Mouse (Mus musculus): Measurements from ENCODE around the gene Mettl7a2. TPM values are rescaled to one million over a fixed set of nuclear protein-coding genes. Genes with fewer than 3 reads are reported as not detected.

Gene Mettl7a2
- polyA plus RNA-seq, 1 experiment from 2014 or later: not detected

GRCm38 (mm10) chr15:100387544-100388223 is 34.7 kb downstream of the Mettl7a2 start:
- Histone ChIP-seq H3K4me1 (replicated peaks) (0 out of 2 replicates have a peak, but pooled peaks cover 8% of the 10 kb centered on the region), H3K9me3 (no peaks in the 10 kb centered on the region), H3K36me3 (peaks cover 3% of the 10 kb centered on the region; the same call in 1 of the 2 replicates), H3K4me2 (no peak overlapping the region), H3K27ac (replicated peaks) (no peak overlapping the region), H3K27me3 (no peaks in the 10 kb centered on the region), H3K4me3 (no peak overlapping the region), H3K9ac (no peak overlapping the region)
- ATAC-seq (ENCODE audit: low read depth): no peak
- 94% methylated on average over 17 of the region's 17 CpGs for whole genome bisulfite sequencing

GRCm38 (mm10) chr15:100388224-100388835 is 35.3 kb downstream of the Mettl7a2 start:
- no peak overlapping the region for H3K9ac ChIP-seq
- H3K36me3 ChIP-seq: peaks cover 8% of the 10 kb centered on the region
- no peaks in the 10 kb centered on the region for H3K27me3 ChIP-seq
- WGBS: 93% methylated on average over 16 of the region's 16 CpGs
- H3K9me3 ChIP-seq: no peaks in the 10 kb centered on the region
- no peak for ATAC-seq (ENCODE audit: low read depth)
- H3K4me3 ChIP-seq: no peak overlapping the region
- H3K4me1 ChIP-seq (replicated peaks): 0 out of 2 replicates have a peak, but pooled peaks cover 8% of the 10 kb centered on the region
- no peak overlapping the region for H3K4me2 ChIP-seq
- H3K27ac ChIP-seq (replicated peaks): no peak overlapping the region

- 69% methylated on average over 9 of the region's 9 CpGs for WGBS
- H3K9me3 ChIP-seq: no peaks in the 10 kb centered on the region
- no peaks in the 10 kb centered on the region for H3K27me3 ChIP-seq
- no peak overlapping the region for H3K4me2 ChIP-seq
- H3K27ac ChIP-seq (replicated peaks): no peak overlapping the region
- no peak overlapping the region for H3K4me3 ChIP-seq
- ATAC-seq (ENCODE audit: low read depth): no peak
- no peak overlapping the region for H3K9ac ChIP-seq
- H3K36me3 ChIP-seq: peaks cover 14% of the 10 kb centered on the region
- H3K4me1 ChIP-seq (replicated peaks): 0 out of 2 replicates have a peak, but pooled peaks cover 8% of the 10 kb centered on the region
These were observed 35.9 kb downstream of the Mettl7a2 start for GRCm38 (mm10) chr15:100388886-100389285.

- Histone ChIP-seq H3K9ac (no peak overlapping the region), H3K4me3 (no peak overlapping the region), H3K9me3 (no peaks in the 10 kb centered on the region), H3K4me2 (no peak overlapping the region), H3K27ac (replicated peaks) (no peak overlapping the region), H3K4me1 (replicated peaks) (0 out of 2 replicates have a peak, but pooled peaks cover 8% of the 10 kb centered on the region), H3K27me3 (no peaks in the 10 kb centered on the region), H3K36me3 (peaks cover 36% of the 10 kb centered on the region)
- WGBS: 84% methylated on average over 7 of the region's 7 CpGs
- ATAC-seq (ENCODE audit: low read depth): no peak
These were observed 38.1 kb downstream of the Mettl7a2 start for GRCm38 (mm10) chr15:100391066-100391465.

- 91% methylated on average over 7 of the region's 7 CpGs for WGBS
- H3K9ac ChIP-seq: no peak overlapping the region
- H3K9me3 ChIP-seq: no peaks in the 10 kb centered on the region
- H3K36me3 ChIP-seq: peaks cover 41% of the 10 kb centered on the region
- no peaks in the 10 kb centered on the region for H3K27me3 ChIP-seq
- 0 out of 2 replicates have a peak, but pooled peaks cover 8% of the 10 kb centered on the region for H3K4me1 ChIP-seq (replicated peaks)
- H3K4me2 ChIP-seq: no peak overlapping the region
- no peak overlapping the region for H3K4me3 ChIP-seq
- H3K27ac ChIP-seq (replicated peaks): no peak overlapping the region
- no peak for ATAC-seq (ENCODE audit: low read depth)
These were observed 38.6 kb downstream of the Mettl7a2 start for GRCm38 (mm10) chr15:100391599-100391998.

GRCm38 (mm10) chr15:100393016-100393415 is 40.0 kb downstream of the Mettl7a2 start:
- 72% methylated on average over 11 of the region's 11 CpGs for WGBS
- no peak overlapping the region for H3K4me2 ChIP-seq
- no peak overlapping the region for H3K9ac ChIP-seq
- 0 out of 2 replicates have a peak, but pooled peaks cover 8% of the 10 kb centered on the region for H3K4me1 ChIP-seq (replicated peaks)
- H3K27ac ChIP-seq (replicated peaks): no peak overlapping the region
- no peak for ATAC-seq (ENCODE audit: low read depth)
- no peak overlapping the region for H3K4me3 ChIP-seq
- peaks cover 55% of the 10 kb centered on the region for H3K36me3 ChIP-seq
- no peaks in the 10 kb centered on the region for H3K27me3 ChIP-seq
- H3K9me3 ChIP-seq: no peaks in the 10 kb centered on the region

GRCm38 (mm10) chr15:100395561-100395960 is 42.6 kb downstream of the Mettl7a2 start:
- Histone ChIP-seq H3K27ac (replicated peaks) (no peak overlapping the region), H3K4me2 (no peak overlapping the region), H3K27me3 (no peaks in the 10 kb centered on the region), H3K4me1 (replicated peaks) (no peaks in the 10 kb centered on the region), H3K9me3 (no peaks in the 10 kb centered on the region), H3K4me3 (no peak overlapping the region), H3K9ac (no peak overlapping the region), H3K36me3 (peaks cover 80% of the 10 kb centered on the region)
- 97% methylated on average over 3 of the region's 3 CpGs for WGBS
- no peak for ATAC-seq (ENCODE audit: low read depth)

GRCm38 (mm10) chr15:100400592-100401250 is 47.7 kb downstream of the Mettl7a2 start:
- Histone ChIP-seq H3K9me3 (no peaks in the 10 kb centered on the region), H3K27ac (replicated peaks) (no peak overlapping the region), H3K36me3 (peaks cover 99% of the 10 kb centered on the region), H3K4me2 (no peak overlapping the region), H3K4me1 (replicated peaks) (no peaks in the 10 kb centered on the region), H3K4me3 (no peak overlapping the region), H3K27me3 (no peaks in the 10 kb centered on the region), H3K9ac (no peak overlapping the region)
- ATAC-seq (ENCODE audit: low read depth): no peak
- WGBS: 93% methylated on average over 16 of the region's 16 CpGs

- 95% methylated on average over 4 of the region's 4 CpGs for WGBS
- no peak for ATAC-seq (ENCODE audit: low read depth)
These were observed 48.8 kb downstream of the Mettl7a2 start for GRCm38 (mm10) chr15:100401811-100402210.

GRCm38 (mm10) chr15:100402347-100402746 is 49.3 kb downstream of the Mettl7a2 start:
- no peak for ATAC-seq (ENCODE audit: low read depth)
- no peaks in the 10 kb centered on the region for H3K4me1 ChIP-seq (replicated peaks)
- no peaks in the 10 kb centered on the region for H3K9me3 ChIP-seq
- no peak overlapping the region for H3K4me3 ChIP-seq
- no peak overlapping the region for H3K27ac ChIP-seq (replicated peaks)
- no peak overlapping the region for H3K4me2 ChIP-seq
- peaks cover 96% of the 10 kb centered on the region for H3K36me3 ChIP-seq
- 94% methylated on average over 14 of the region's 14 CpGs for WGBS
- H3K27me3 ChIP-seq: no peaks in the 10 kb centered on the region
- H3K9ac ChIP-seq: no peak overlapping the region

More at GRCm38 (mm10) chr15:100401811-100402210, 48.8 kb downstream of the Mettl7a2 start:
- H3K4me3 ChIP-seq: no peak overlapping the region
- no peaks in the 10 kb centered on the region for H3K27me3 ChIP-seq
- H3K9me3 ChIP-seq: no peaks in the 10 kb centered on the region
- peaks cover 96% of the 10 kb centered on the region for H3K36me3 ChIP-seq
- H3K9ac ChIP-seq: no peak overlapping the region
- H3K27ac ChIP-seq (replicated peaks): no peak overlapping the region
- no peak overlapping the region for H3K4me2 ChIP-seq
- no peaks in the 10 kb centered on the region for H3K4me1 ChIP-seq (replicated peaks)

GRCm38 (mm10) chr15:100402798-100403197 is 49.8 kb downstream of the Mettl7a2 start:
- H3K4me1 ChIP-seq (replicated peaks): no peaks in the 10 kb centered on the region
- no peak overlapping the region for H3K4me2 ChIP-seq
- H3K4me3 ChIP-seq: no peak overlapping the region
- WGBS: 95% methylated on average over 4 of the region's 4 CpGs
- H3K27me3 ChIP-seq: no peaks in the 10 kb centered on the region
- H3K9me3 ChIP-seq: no peaks in the 10 kb centered on the region
- H3K9ac ChIP-seq: no peak overlapping the region
- no peak for ATAC-seq (ENCODE audit: low read depth)
- no peak overlapping the region for H3K27ac ChIP-seq (replicated peaks)
- peaks cover 96% of the 10 kb centered on the region for H3K36me3 ChIP-seq

GRCm38 (mm10) chr15:100403318-100404000 is 50.5 kb downstream of the Mettl7a2 start:
- Histone ChIP-seq H3K4me1 (replicated peaks) (no peaks in the 10 kb centered on the region), H3K4me2 (no peak overlapping the region), H3K27me3 (no peaks in the 10 kb centered on the region), H3K9me3 (no peaks in the 10 kb centered on the region), H3K27ac (replicated peaks) (no peak overlapping the region), H3K4me3 (no peak overlapping the region), H3K9ac (no peak overlapping the region), H3K36me3 (peaks cover 96% of the 10 kb centered on the region)
- no peak for ATAC-seq (ENCODE audit: low read depth)
- WGBS: 92% methylated on average over 16 of the region's 16 CpGs

Data from neural tube, embryonic 13.5 days (tissue).